Mouse (Mus musculus) hindbrain, embryonic 10.5 days (tissue): ENCODE results near the gene Tsr1. TPM values are rescaled to one million over a fixed set of nuclear protein-coding genes. Genes with fewer than 3 reads are reported as not detected.

Experiments used
- DNase-seq: peaks from one replicate; pipeline ENCODE4 v3.0.0-alpha.2; 2017; ENCODE audit warnings: low spot score
- H3K27ac ChIP-seq: fragments of 300-500 bp; sonication (generic); 2 replicates; pipeline ENCODE4 v1.5.1; 2016; ENCODE audit warnings: mild to moderate bottlenecking, moderate library complexity
- H3K27me3 ChIP-seq: fragments of 300-500 bp; sonication (generic); 2 replicates; pipeline ENCODE4 v1.6.1; 2016; ENCODE audit warnings: mild to moderate bottlenecking; ENCODE audit not compliant: poor library complexity, insufficient read depth, severe bottlenecking
- H3K36me3 ChIP-seq: fragments of 300-500 bp; sonication (generic); 2 replicates; pipeline ENCODE4 v1.6.1; 2016; ENCODE audit warnings: mild to moderate bottlenecking, moderate library complexity
- H3K4me1 ChIP-seq: fragments of 300-500 bp; sonication (generic); replicated peaks from 2 replicates; pipeline ENCODE4 v1.6.1; 2016; ENCODE audit warnings: mild to moderate bottlenecking
- H3K4me3 ChIP-seq: fragments of 300-500 bp; sonication (generic); 2 replicates; pipeline ENCODE4 v1.5.1; 2016; ENCODE audit warnings: mild to moderate bottlenecking, moderate library complexity
- H3K9me3 ChIP-seq: fragments of 300-500 bp; sonication (generic); 2 replicates; pipeline ENCODE4 v1.6.1; 2016; ENCODE audit warnings: mild to moderate bottlenecking, moderate library complexity
- WGBS: fragments of 180-500 bp; shearing (Covaris S2); methylation state at CpG from one replicate; pipeline ENCODE4 v1.1.7; 2016; 5-methylcytosine and 5-hydroxymethylcytosine counted together
- polyA plus RNA-seq: library from polyadenylated mRNA; unstranded; fragments of >200 nt; fragmentation: Nextera tagmentation; extraction: Ambion mirVana; gene quantifications from 2 replicates; pipeline ENCODE4 v1.2.1, GENCODE M21; 2016

The Tsr1 gene
- polyA plus RNA-seq, 1 experiment from 2014 or later, result 35.9 TPM

DNA sequence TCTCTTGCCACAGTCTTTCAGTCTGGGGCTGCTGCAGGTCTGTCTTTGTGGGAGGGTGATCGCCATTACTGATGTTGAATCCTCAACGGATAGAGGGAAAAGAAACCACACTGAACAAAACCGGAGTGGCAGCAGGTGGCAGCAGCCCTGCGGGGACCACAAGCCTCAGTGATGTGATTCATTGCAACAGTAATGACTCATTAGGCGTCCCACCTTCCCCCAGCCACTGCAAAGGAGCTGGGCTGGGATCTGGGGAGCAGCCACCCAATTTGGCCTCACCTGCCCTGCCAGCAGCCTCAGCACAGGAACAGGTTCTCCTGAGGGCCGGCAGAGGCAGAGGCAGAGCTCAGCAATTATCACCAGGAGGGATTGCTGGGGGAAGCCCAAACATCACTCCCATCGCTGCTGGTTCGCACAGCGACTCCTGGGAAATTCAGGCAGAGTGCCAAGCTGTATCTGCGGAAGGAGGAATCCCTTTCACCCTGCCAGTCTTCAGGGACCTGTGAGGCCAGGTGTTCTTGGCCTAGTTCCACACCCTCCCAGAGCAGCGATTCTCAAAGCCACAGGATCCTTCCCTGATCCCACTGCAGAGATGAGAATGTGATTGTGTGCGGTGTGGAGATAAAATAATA, 26.8 kb upstream of the Tsr1 start:
- Histone ChIP-seq H3K27ac (0 out of 2 replicates have a peak overlapping the region, but pooled peaks have one; percentile 6), H3K4me3 (no peak overlapping the region), H3K4me1 (peaks cover 29% of the 10 kb centered on the region), H3K27me3 (no peaks in the 10 kb centered on the region), H3K36me3 (peaks cover 27% of the 10 kb centered on the region), H3K9me3 (no peaks in the 10 kb centered on the region)
- WGBS, result 39% methylated on average over 12 of the region's 12 CpGs
- DNase-seq, result no peak

DNA sequence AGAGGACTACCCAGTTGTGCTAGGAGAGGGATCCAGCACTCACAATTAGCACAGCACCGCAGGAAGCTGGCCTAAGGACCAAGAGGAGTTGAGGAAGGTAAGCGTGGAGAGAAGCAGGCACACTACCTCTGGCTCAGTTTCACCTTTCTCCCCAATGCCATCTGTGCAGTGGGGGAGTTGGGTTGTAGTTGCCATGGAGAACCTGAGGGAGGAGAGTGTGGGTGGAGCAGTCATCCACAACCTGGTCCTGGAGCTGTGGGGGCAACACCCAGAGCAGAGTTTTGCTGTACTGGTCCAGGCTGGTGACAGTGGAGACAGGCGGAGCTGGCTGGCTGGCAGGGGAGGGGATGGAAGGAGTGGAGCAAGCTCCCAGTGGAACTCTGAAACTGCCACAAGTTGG, 23.2 kb upstream of the Tsr1 start:
- WGBS, result 70% methylated on average over 3 of the region's 3 CpGs
- Histone ChIP-seq H3K27me3 (no peaks in the 10 kb centered on the region), H3K9me3 (no peaks in the 10 kb centered on the region), H3K27ac (0 out of 2 replicates have a peak overlapping the region, but pooled peaks have one; percentile 40), H3K4me3 (no peak overlapping the region), H3K4me1 (peaks cover 36% of the 10 kb centered on the region), H3K36me3 (no peaks in the 10 kb centered on the region)
- DNase-seq, result no peak

DNA sequence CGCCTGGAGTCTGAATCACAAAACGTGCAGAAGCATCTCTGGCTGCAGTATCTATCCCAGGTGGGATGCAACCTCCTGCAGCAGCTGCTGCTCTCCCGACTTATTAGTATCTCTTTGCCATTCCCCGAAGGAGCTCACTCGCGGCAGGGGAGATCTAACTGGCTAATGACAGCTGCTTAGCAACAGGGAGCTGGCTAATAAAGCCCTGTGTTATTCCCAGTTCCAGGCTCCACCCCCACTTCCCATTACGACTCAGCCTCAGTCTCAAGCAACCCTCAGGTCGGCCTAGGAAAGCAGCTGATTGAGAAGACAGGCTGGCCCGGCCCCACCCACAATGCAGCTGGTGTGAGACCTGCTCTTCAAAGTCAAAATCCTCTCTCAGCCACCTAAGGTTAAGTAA, 21.1 kb upstream of the Tsr1 start:
- peaks cover 31% of the 10 kb centered on the region for H3K4me1 ChIP-seq
- WGBS, result 4% methylated on average over 9 of the region's 9 CpGs
- no peaks in the 10 kb centered on the region for H3K36me3 ChIP-seq
- peak; percentile 71 for DNase-seq
- peak overlapping the region; percentile 23; the same call in 1 of the 2 replicates for H3K4me3 ChIP-seq
- H3K27ac ChIP-seq, result peak overlapping the region; percentile 20; the same call in 1 of the 2 replicates
- H3K27me3 ChIP-seq, result no peaks in the 10 kb centered on the region
- H3K9me3 ChIP-seq, result no peaks in the 10 kb centered on the region

DNA sequence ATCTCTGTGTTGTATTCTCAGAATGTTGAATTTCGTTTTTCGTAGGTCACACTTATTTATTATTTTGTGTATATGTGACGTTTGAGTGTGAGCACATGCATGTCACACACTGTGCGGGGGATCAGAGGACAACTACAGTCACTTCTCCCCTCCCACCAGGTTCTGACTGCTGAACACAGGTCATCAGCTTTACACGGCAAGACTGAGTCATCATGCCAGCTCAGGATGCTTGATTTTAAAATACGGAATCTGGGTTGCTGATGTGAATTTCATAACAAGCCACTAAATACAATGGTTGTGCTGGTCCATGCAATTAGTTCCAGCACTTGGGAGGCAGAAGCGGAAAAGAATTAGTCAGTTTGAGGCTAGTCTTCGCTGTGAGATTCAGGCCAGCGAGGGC, 16.9 kb upstream of the Tsr1 start:
- 90% methylated on average over 9 of the region's 9 CpGs for WGBS
- no peak overlapping the region for H3K27ac ChIP-seq
- H3K36me3 ChIP-seq, result peaks cover 17% of the 10 kb centered on the region
- no peaks in the 10 kb centered on the region for H3K27me3 ChIP-seq
- no peak overlapping the region for H3K4me3 ChIP-seq
- no peaks in the 10 kb centered on the region for H3K9me3 ChIP-seq
- no peak for DNase-seq
- peaks cover 27% of the 10 kb centered on the region for H3K4me1 ChIP-seq

DNA sequence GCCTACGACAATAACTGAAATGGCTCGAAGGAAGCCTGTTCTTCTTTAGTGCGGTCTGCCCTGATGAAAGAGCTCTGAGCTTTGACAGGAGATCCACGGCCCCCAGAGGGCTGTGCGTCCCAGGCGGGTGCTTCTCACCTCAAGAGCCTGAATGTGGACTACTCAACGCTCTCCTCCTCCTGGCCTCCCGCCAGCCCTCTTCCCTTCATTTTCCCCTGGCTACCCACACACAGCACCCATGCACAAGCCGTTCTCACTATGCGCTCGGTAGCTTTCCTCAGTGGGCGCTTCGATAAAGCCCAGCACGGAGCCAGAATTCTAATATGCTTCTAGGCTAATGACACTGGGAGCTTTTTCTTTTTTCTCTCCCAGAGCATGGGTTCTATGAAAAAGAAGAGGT, 15.9 kb upstream of the Tsr1 start:
- H3K27ac ChIP-seq, result peak overlapping the region; percentile 23

DNA sequence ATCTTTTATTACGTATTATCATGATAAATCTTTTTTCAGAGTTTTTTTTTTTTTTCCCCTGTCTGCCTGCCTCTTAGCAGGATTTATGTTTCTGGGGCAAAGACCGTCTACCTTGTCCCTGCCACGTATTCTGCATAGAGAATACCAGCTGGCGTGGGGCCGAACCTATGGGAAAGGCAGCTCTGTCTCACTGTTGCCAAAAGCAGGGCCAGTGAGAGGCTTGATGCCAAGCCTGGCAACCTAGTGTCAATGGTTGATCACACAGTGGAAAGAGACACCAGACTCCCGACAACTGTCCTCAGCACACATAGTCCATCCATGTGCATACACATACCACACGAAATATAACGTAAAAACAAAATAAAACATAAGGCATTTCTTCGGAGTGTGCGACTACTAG, 14.8 kb upstream of the Tsr1 start:
- Histone ChIP-seq H3K4me1 (peaks cover 11% of the 10 kb centered on the region; the same call in 1 of the 2 replicates), H3K27me3 (no peaks in the 10 kb centered on the region), H3K4me3 (no peak overlapping the region), H3K27ac (no peak overlapping the region), H3K9me3 (no peaks in the 10 kb centered on the region), H3K36me3 (peaks cover 17% of the 10 kb centered on the region)
- DNase-seq, result no peak
- 93% methylated on average over 10 of the region's 10 CpGs for WGBS

More for the DNA sequence above, 15.9 kb upstream of the Tsr1 start:
- no peaks in the 10 kb centered on the region for H3K27me3 ChIP-seq
- H3K4me1 ChIP-seq, result peaks cover 18% of the 10 kb centered on the region
- WGBS, result 74% methylated on average over 14 of the region's 14 CpGs
- no peak for DNase-seq
- H3K9me3 ChIP-seq, result no peaks in the 10 kb centered on the region
- H3K36me3 ChIP-seq, result peaks cover 17% of the 10 kb centered on the region
- no peak overlapping the region for H3K4me3 ChIP-seq

DNA sequence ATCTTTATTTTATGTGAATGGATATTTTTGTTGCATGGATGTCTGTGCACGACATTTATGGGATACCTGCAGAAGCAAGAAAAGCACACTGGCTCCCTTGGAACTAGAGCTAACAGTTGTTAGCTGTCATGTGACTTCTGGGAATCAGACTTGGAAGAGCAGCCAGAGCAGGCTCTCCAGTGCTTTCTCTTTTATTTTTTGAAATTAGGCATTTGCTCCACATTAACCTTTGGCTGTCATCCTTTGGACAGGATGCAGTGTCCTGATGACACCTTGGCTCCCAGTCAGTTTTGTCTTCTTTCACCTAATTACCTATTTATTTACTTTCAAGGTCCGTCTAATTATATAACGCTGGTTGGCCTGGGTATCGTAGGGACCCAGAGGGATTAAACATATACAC, 3.3 kb upstream of the Tsr1 start:
- no peak overlapping the region for H3K27ac ChIP-seq
- H3K4me1 ChIP-seq, result peaks cover 30% of the 10 kb centered on the region
- H3K9me3 ChIP-seq, result no peaks in the 10 kb centered on the region
- H3K36me3 ChIP-seq, result peaks cover 13% of the 10 kb centered on the region
- H3K27me3 ChIP-seq, result no peaks in the 10 kb centered on the region
- no peak overlapping the region for H3K4me3 ChIP-seq
- 89% methylated on average over 4 of the region's 4 CpGs for WGBS
- no peak for DNase-seq

DNA sequence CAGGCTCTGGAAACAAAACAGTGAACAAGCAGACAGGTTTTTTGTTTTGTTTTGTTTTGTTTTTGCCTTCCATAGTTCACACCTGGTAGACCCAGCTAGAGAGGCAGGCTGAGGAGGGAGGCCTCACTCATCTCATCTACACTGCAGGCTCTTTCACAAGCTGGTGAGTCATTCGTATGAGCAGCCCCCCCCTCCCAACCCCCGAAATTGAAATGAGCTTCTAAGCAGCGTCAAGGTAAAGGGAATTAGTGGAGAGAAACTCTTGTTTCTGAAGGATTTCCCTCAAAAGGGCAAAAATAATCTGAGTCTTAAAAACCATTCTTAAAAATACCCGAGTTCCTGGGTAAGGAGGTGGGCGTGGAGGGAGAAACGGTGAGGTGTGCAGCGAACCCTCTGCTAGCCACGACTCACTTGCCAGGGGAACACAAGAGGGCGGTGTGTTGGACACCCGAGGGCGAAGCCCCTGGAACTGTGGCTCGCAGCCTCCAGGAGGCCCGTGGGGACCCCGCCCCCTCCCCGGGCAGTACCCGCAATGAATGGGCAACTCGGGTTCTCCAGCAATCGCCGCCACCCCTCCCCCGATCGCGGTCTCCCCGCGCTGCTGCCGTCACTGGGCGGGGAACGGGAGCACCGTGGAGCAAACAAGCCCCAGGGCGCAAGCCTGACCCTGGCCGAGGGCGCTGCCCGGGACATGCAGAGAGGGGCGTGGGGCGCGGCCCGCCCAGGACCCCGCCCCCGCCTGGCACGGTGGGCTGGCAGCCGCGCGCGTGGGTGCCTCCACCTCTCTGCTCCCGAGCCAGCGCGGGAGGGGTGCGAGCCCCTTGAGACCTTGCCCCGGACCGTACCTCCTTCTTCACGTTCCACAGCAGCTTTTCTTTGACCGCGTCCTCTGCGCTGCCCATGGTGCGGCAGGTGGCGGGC, 1.6 kb upstream of the Tsr1 start:
- peaks cover 33% of the 10 kb centered on the region for H3K4me1 ChIP-seq
- peaks cover 29% of the 10 kb centered on the region for H3K36me3 ChIP-seq
- 1% methylated on average over 54 of the region's 55 CpGs for WGBS
- peak overlapping the region; percentile 93 for H3K27ac ChIP-seq
- no peaks in the 10 kb centered on the region for H3K27me3 ChIP-seq
- H3K4me3 ChIP-seq, result peak overlapping the region; percentile 92
- H3K9me3 ChIP-seq, result no peaks in the 10 kb centered on the region
- peak; percentile 67 for DNase-seq

DNA sequence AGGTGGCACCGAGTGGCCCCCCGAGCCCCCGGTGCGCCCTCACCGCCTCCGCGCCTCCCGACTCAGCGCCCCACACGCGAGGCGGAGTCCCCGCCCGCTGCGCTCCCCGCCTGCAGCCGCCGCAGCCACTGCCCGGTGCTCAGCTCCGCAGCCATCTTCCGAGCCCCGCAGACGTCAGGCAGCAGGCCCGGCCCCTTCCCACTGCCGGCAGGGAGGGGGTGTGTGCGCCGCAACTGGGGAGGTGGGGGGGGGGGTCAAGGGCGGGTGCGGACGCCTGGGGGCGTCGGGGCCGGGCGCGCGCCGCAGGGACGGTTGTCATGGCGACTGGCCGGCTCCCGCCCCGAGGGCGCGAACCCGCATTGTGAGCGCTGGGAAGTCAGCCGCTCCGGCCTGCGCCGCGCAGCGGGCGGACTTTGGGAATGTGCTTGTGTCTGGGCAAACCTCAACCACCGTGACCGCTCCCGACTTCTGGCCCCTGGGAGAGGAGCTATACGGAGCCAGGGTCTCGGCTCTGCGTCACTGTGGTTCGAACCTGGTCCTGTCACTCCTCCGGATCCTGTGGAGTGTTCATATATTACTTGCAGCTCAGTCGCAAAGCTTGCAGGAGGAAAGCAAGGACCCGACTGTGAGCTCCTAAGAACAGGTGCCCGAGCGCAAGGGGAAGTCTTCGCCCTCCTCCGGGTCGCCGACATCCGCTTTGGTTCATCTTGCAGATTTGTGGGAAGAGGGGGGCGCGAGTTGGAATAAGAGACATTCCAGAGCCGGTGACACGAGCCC, 782 bp upstream of the Tsr1 start, which contains the start of gene Sgsm2:
TSS of gene Sgsm2 (minus strand) at position 160 of the 777 bp plus-strand sequence.
- peak within 1 kb of the TSS; percentile 93 for H3K27ac ChIP-seq
- H3K36me3 ChIP-seq, result peaks cover 30% of the 10 kb centered on the region
- no peaks in the 10 kb centered on the region for H3K9me3 ChIP-seq
- peak; percentile 88 for DNase-seq
- WGBS, result under 1% methylated on average over 74 of the region's 74 CpGs
- H3K4me3 ChIP-seq, result peak within 1 kb of the TSS; percentile 92
- peaks cover 33% of the 10 kb centered on the region for H3K4me1 ChIP-seq
- no peaks in the 10 kb centered on the region for H3K27me3 ChIP-seq

DNA sequence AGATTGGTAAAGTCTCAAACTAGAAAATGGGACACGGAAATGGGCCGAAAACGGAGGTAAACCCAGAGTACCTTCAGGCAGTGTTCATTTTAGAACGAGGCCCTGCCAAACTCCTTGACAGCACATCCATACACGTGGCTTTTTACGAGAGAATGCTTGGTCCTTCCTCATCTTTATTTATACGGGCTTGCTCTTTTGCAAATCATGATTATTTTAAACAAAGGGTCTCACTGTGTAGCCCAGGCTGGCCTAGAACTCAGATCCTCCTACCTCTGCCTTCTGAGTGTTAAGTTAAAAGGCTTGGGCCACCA, 601 bp downstream of the Tsr1 start:
- H3K9me3 ChIP-seq, result no peaks in the 10 kb centered on the region
- H3K27ac ChIP-seq, result peak overlapping the region; percentile 93
- peaks cover 42% of the 10 kb centered on the region for H3K36me3 ChIP-seq
- peak overlapping the region; percentile 92 for H3K4me3 ChIP-seq
- H3K27me3 ChIP-seq, result no peaks in the 10 kb centered on the region
- no peak for DNase-seq
- WGBS, result under 1% methylated on average over 7 of the region's 7 CpGs
- H3K4me1 ChIP-seq, result peaks cover 33% of the 10 kb centered on the region

DNA sequence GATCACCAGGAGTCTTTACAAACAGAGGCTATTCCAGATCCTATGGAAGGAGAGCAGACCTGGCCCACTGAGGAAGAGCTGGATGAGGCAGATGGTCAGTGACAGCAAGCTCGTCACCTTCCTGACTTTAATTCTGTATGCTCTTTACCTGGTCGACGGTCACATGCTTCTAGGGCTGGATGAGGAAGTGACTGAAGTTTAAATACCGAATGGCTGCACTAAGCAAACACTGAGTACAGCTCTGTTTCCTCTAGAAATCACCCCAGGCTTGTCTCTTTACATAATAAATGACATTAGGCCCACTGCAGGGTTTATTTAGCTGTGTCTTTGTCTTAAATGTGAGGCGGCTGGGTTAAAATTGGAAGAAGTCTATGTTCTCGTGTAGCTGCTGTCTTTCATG, 3.7 kb downstream of the Tsr1 start:
- no peaks in the 10 kb centered on the region for H3K27me3 ChIP-seq
- H3K36me3 ChIP-seq, result peaks cover 73% of the 10 kb centered on the region
- DNase-seq, result no peak
- WGBS, result 93% methylated on average over 6 of the region's 6 CpGs
- H3K4me1 ChIP-seq, result peaks cover 24% of the 10 kb centered on the region
- no peaks in the 10 kb centered on the region for H3K9me3 ChIP-seq
- H3K27ac ChIP-seq, result no peak overlapping the region
- H3K4me3 ChIP-seq, result no peak overlapping the region

DNA sequence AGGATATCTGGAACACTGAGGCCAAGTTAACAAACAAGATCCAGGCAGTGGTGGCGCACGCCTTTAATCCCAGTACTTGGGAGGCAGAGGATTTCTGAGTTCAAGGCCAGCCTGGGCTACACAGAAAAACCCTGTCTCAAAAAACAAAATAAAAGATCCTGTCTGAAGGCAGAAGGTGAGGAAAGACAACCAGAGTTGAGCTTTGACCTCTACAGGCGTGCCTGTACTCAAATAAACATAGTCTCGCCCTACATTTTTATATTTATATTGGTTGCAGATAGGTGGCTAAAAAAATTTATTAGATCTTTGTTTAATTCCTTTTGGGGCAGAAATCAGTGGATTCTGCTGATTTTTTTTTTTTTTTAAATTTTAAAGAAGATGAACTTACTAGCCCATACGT, 4.5 kb downstream of the Tsr1 start:
- H3K36me3 ChIP-seq, result peaks cover 81% of the 10 kb centered on the region
- H3K9me3 ChIP-seq, result no peaks in the 10 kb centered on the region
- peaks cover 15% of the 10 kb centered on the region for H3K4me1 ChIP-seq
- no peak overlapping the region for H3K4me3 ChIP-seq
- 93% methylated on average over 5 of the region's 5 CpGs for WGBS
- H3K27me3 ChIP-seq, result no peaks in the 10 kb centered on the region
- no peak overlapping the region for H3K27ac ChIP-seq
- DNase-seq, result no peak
